Mouse (Mus musculus) v-Abl transformed pro-B cells (cell line): ENCODE results near the gene Mfsd11.

Source experiments
- in situ Hi-C, 2 experiments: fragments of 400-800 bp; cut with MboI; formaldehyde crosslinking; loops; one replicate each; pipeline ENCODE4 v1.15.1; 2025; ENCODE audit not compliant: unreplicated experiment in 2 of 2

The Mfsd11 gene

GRCm38 (mm10) chr11:116852291-116852890 lies at the start of gene Mfsd11:
Gene Mfsd11 (plus strand): TSS chr11:116852440.
- in situ Hi-C loops, result loop anchor here in 1 of 2 experiments (25.0 kb wide), 1 partner anchor 985 kb away; the partner anchor contains the start of genes Afmid, Birc5 and Tk1

GRCm38 (mm10) chr11:116802709-116803108 lies 49.5 kb upstream of the Mfsd11 start:
- in situ Hi-C loops, result loop anchor here (5.0 to 25.0 kb wide), 4 partner anchors 155 to 915 kb away; partner anchors contain the start of gene Smim5 (in 1 of the 2)

- in situ Hi-C loops, result loop anchor here (5.0 to 25.0 kb wide), 4 partner anchors 169 to 919 kb away; partner anchors contain the start of gene Smim5 (in 1 of the 2)
These were observed 45.8 kb upstream of the Mfsd11 start for GRCm38 (mm10) chr11:116806136-116807071.

GRCm38 (mm10) chr11:116807116-116807515 lies 45.1 kb upstream of the Mfsd11 start:
- in situ Hi-C loops, result loop anchor here (5.0 to 25.0 kb wide), 4 partner anchors 170 to 920 kb away; partner anchors contain the start of gene Smim5 (in 1 of the 2)

GRCm38 (mm10) chr11:116807526-116807925 lies 44.7 kb upstream of the Mfsd11 start:
- in situ Hi-C loops, result loop anchor here (5.0 to 25.0 kb wide), 4 partner anchors 170 to 920 kb away; partner anchors contain the start of gene Smim5 (in 1 of the 2)

- in situ Hi-C loops, result loop anchor here (5.0 to 25.0 kb wide), 4 partner anchors 171 to 921 kb away; partner anchors contain the start of gene Smim5 (in 1 of the 2)
These were observed 44.2 kb upstream of the Mfsd11 start for GRCm38 (mm10) chr11:116807938-116808606.

- in situ Hi-C loops, result loop anchor here (5.0 to 25.0 kb wide), 4 partner anchors 172 to 922 kb away; partner anchors contain the start of gene Smim5 (in 1 of the 2)
These were observed 43.3 kb upstream of the Mfsd11 start for GRCm38 (mm10) chr11:116808811-116809395.

GRCm38 (mm10) chr11:116809520-116809919 lies 42.7 kb upstream of the Mfsd11 start:
- in situ Hi-C loops, result loop anchor here (5.0 to 25.0 kb wide), 4 partner anchors 172 to 922 kb away; partner anchors contain the start of gene Smim5 (in 1 of the 2)

GRCm38 (mm10) chr11:116810528-116810927 lies 41.7 kb upstream of the Mfsd11 start:
- in situ Hi-C loops, result loop anchor here (10.0 to 25.0 kb wide), 3 partner anchors 244 to 923 kb away; partner anchors contain the start of gene Smim5 (in 1 of the 2)

- in situ Hi-C loops, result loop anchor here (10.0 to 25.0 kb wide), 3 partner anchors 244 to 924 kb away; partner anchors contain the start of gene Smim5 (in 1 of the 2)
These were observed 41.0 kb upstream of the Mfsd11 start for GRCm38 (mm10) chr11:116810983-116811901.

- in situ Hi-C loops, result loop anchor here (10.0 to 25.0 kb wide), 3 partner anchors 242 to 926 kb away; partner anchors contain the start of gene Smim5 (in 1 of the 2)
These were observed 39.3 kb upstream of the Mfsd11 start for GRCm38 (mm10) chr11:116812793-116813529.

- in situ Hi-C loops, result loop anchor here (10.0 to 25.0 kb wide), 3 partner anchors 241 to 926 kb away; partner anchors contain the start of gene Smim5 (in 1 of the 2)
These were observed 38.6 kb upstream of the Mfsd11 start for GRCm38 (mm10) chr11:116813610-116814009.

- in situ Hi-C loops, result loop anchor here (10.0 to 25.0 kb wide), 3 partner anchors 241 to 927 kb away; partner anchors contain the start of gene Smim5 (in 1 of the 2)
These were observed 38.0 kb upstream of the Mfsd11 start for GRCm38 (mm10) chr11:116814076-116814883.

- in situ Hi-C loops, result loop anchor here (10.0 to 25.0 kb wide), 3 partner anchors 240 to 928 kb away; partner anchors contain the start of gene Smim5 (in 1 of the 2)
These were observed 37.3 kb upstream of the Mfsd11 start for GRCm38 (mm10) chr11:116814884-116815415.

GRCm38 (mm10) chr11:116816769-116817168 lies 35.5 kb upstream of the Mfsd11 start:
- in situ Hi-C loops, result loop anchor here (10.0 to 25.0 kb wide), 3 partner anchors 238 to 929 kb away; partner anchors contain the start of gene Smim5 (in 1 of the 2)

GRCm38 (mm10) chr11:116817567-116817966 lies 34.7 kb upstream of the Mfsd11 start:
- in situ Hi-C loops, result loop anchor here (10.0 to 25.0 kb wide), 3 partner anchors 237 to 930 kb away; partner anchors contain the start of gene Smim5 (in 1 of the 2)
